Mouse (Mus musculus): ENCODE results near the gene Midn. TPM values are rescaled to one million over a fixed set of nuclear protein-coding genes. Genes with fewer than 3 reads are reported as not detected.
A peak's percentile ranks its signal among the peaks of the same experiment; 100 is the strongest.

Gene Midn
- polyA plus RNA-seq, 1 experiment from 2014 or later, result 18.6 TPM

DNA sequence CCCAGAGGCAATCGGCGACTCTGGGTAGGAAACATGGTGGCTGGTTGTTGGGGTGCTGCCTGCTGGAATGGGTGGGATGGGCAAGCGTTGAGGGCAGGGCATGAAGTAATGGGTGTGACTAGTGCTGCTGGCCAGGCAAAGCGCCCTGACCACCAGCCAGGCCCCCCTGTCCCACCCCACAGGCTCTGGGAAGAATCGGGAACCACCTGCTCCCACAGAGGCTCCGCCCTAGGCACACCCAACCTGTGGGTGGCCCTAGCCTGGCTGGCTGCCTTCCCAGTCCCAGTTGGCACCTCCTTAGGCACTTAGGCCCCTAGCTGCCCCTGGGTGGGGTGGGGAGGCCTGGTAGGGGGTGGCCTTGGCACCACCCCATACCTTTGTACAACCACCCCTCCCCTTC is 2.2 kb upstream of the Midn start:
- 84% methylated on average over 6 of the region's 6 CpGs for WGBS
- DNase-seq (ENCODE audit: low spot score) (no peak), ATAC-seq (replicated peaks; ENCODE audit: low FRiP score, low read depth) (no peak)
- Histone ChIP-seq H3K27me3 (ENCODE audit: insufficient read depth, low read length) (no peaks in the 10 kb centered on the region), H3K4me3 (replicated peaks; ENCODE audit: low read depth, low read length) (no peak overlapping the region), H3K4me1 (replicated peaks; ENCODE audit: insufficient read depth, low read length) (peaks cover 16% of the 10 kb centered on the region), H3K4me2 (ENCODE audit: low read length) (no peak overlapping the region), H3K27ac (peak overlapping the region; percentile 100), H3K9me3 (replicated peaks; ENCODE audit: low read length) (no peaks in the 10 kb centered on the region), H3K9ac (ENCODE audit: low read depth, low read length) (no peak overlapping the region), H3K36me3 (ENCODE audit: insufficient read depth, low read length) (peaks cover 28% of the 10 kb centered on the region)
- no peak for TF ChIP-seq CTCF (IDR thresholded peaks at IDR 0.05; ENCODE audit: low read depth)

DNA sequence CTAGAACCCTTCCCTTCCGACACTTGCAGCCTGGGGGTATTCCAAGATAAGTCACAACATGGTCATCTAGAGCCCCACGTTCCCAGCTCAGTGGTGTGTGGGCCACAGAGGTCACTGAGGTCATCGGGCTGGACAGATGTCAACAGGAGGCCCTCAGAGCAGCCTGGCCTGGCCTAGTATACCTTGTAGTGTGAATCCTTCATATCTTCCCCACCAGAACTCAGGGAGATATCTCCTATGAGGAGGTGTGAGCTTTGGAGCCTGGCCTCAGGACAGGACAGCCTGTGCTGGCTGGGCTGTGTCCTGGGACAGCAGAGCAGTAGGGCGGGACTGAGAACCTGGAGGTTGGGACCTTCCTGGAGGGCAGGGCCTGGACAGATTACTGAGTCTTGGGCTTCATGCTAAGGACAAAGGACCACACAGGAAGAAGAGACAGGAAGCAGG is 1.5 kb upstream of the Midn start:
- DNase-seq (ENCODE audit: low spot score) (no peak), ATAC-seq (replicated peaks; ENCODE audit: low FRiP score, low read depth) (no peak)
- Histone ChIP-seq H3K4me2 (ENCODE audit: low read length) (no peak overlapping the region), H3K27me3 (ENCODE audit: insufficient read depth, low read length) (no peaks in the 10 kb centered on the region), H3K4me1 (replicated peaks; ENCODE audit: insufficient read depth, low read length) (peaks cover 16% of the 10 kb centered on the region), H3K27ac (peak overlapping the region; percentile 100), H3K9me3 (replicated peaks; ENCODE audit: low read length) (no peaks in the 10 kb centered on the region), H3K4me3 (replicated peaks; ENCODE audit: low read depth, low read length) (no peak overlapping the region), H3K9ac (ENCODE audit: low read depth, low read length) (0 out of 2 replicates have a peak overlapping the region, but pooled peaks have one; percentile 0), H3K36me3 (ENCODE audit: insufficient read depth, low read length) (peaks cover 28% of the 10 kb centered on the region)
- WGBS, result 71% methylated on average over 4 of the region's 4 CpGs
- TF ChIP-seq CTCF (IDR thresholded peaks at IDR 0.05; ENCODE audit: low read depth), result no peak

DNA sequence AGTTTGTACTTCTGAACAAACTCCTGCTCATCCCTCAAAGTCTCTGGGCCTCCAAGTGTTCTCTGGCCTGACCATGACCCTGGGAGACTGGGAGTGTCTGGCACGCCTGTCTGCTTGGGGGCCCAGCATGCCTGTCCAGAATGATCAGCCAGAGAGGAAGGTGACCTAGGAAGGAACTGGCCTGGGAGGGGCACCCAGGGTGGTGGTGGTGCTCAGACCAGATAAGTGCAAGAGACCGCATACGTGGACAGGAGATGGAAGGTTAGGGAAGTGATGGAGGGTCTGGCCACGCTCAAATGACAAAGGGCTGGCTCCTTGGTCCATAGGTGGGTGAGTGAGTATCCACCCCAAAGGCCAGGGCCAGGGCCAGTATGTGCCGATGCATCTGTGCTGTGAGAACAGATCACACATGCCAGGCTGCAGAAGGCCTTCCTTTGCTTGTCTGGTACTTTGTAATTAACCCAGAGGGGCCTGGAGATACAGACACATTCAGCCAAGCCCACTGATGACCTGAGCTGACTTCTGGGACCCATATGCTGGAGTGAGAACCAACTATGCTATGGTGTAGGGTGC is 840 bp upstream of the Midn start:
- TF ChIP-seq CTCF (IDR thresholded peaks at IDR 0.05; ENCODE audit: low read depth), result no peak
- Histone ChIP-seq H3K27me3 (ENCODE audit: insufficient read depth, low read length) (no peaks in the 10 kb centered on the region), H3K4me2 (ENCODE audit: low read length) (peak overlapping the region; percentile 58; the same call in 1 of the 2 replicates), H3K9ac (ENCODE audit: low read depth, low read length) (peak overlapping the region; percentile 77; the same call in 1 of the 2 replicates), H3K4me3 (replicated peaks; ENCODE audit: low read depth, low read length) (peak overlapping the region; percentile 99; the same call in 1 of the 2 replicates), H3K9me3 (replicated peaks; ENCODE audit: low read length) (no peaks in the 10 kb centered on the region), H3K4me1 (replicated peaks; ENCODE audit: insufficient read depth, low read length) (peaks cover 19% of the 10 kb centered on the region), H3K27ac (peak overlapping the region; percentile 100), H3K36me3 (ENCODE audit: insufficient read depth, low read length) (peaks cover 28% of the 10 kb centered on the region)
- no peak for ATAC-seq (replicated peaks; ENCODE audit: low FRiP score, low read depth)
- DNase-seq (ENCODE audit: low spot score), result no peak
- WGBS, result 63% methylated on average over 5 of the region's 5 CpGs

DNA sequence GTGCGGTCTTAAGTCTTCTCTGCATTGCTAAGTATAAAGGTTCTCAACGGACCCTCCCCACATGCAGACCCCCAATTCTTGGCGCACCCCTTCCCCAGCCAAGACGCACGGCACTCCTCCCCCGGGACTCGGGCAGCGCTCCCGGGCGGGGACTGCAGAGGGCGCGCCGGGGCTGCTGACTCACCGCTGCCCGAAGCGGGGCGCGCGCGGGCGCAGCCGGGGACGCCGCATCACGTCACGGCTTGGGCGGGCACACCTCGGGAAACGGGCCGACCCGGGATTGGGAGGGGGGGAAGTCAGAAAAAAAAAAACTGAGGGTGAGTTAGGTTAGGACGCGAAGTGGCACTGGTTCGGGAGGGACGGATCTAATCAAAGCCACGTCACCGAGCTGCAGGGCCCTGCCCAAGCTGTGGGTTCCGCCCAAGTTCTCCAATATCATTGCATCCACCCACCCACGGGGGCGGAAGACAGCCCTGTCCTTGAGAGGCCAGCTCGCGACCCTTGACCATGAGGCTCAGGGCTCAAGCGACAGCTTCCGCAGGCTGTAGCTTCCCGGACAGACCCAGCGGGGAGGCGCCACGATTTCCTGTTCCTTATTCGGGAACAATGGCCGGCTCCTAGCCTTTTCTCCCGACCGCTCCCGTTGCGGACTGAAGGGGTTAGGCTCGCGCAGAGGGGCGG is 678 bp downstream of the Midn start:
- Histone ChIP-seq H3K4me3 (replicated peaks; ENCODE audit: low read depth, low read length) (peak overlapping the region; percentile 99), H3K9ac (ENCODE audit: low read depth, low read length) (peak overlapping the region; percentile 77), H3K36me3 (ENCODE audit: insufficient read depth, low read length) (peaks cover 38% of the 10 kb centered on the region), H3K9me3 (replicated peaks; ENCODE audit: low read length) (no peaks in the 10 kb centered on the region), H3K4me2 (ENCODE audit: low read length) (peak overlapping the region; percentile 58), H3K4me1 (replicated peaks; ENCODE audit: insufficient read depth, low read length) (peaks cover 31% of the 10 kb centered on the region; the same call in 1 of the 2 replicates), H3K27ac (peak overlapping the region; percentile 100), H3K27me3 (ENCODE audit: insufficient read depth, low read length) (no peaks in the 10 kb centered on the region)
- DNase-seq (ENCODE audit: low spot score) (peak; percentile 95), ATAC-seq (replicated peaks; ENCODE audit: low FRiP score, low read depth) (peak; percentile 45)
- peak; percentile 67 for TF ChIP-seq CTCF (IDR thresholded peaks at IDR 0.05; ENCODE audit: low read depth)
- under 1% methylated on average over 57 of the region's 57 CpGs for WGBS

DNA sequence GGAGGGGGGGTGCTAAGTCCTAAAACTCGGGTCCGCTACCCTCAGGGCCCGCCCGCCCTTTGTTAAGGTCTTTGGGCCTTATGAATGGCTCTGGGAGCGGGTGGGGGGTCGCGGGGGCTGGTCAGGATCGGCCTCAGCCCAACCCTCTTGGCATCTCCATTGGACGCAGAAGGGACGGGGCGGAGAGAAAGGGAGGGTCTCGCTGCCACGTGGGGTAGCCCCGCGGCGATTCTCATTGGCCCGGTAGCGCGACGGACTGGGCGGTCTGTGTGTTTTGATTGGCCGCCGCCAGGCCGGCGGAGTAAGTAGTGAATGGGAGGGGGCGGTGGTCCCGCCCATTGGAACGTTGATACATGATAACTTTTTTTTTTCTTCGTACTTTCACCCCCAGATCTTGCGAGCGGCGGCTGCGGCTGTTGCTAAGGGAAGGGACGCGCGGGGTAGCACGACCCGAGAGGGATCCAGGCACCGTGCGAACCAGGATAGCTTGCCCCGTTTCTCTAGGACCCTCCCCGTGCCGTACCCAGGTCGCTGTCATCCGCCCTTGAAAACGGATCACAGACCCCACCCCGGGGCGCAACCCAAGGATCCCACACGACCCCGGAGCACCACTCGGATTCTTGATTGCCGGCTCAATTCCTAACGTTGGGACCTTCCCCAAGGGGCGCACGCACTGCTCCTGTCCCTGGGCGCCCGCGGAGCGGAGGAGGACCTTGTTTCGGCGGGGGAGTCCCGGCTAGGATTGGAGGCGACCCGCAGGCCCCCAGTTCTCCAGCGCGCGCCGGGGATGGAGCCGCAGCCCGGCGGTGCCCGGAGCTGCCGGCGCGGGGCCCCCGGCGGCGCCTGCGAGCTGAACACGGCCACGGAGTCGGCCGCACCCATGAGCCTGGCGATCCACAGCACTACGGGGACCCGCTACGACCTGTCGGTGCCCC is 1.5 kb downstream of the Midn start:
- H3K27ac ChIP-seq, result peak overlapping the region; percentile 100
- peak overlapping the region; percentile 98 for H3K9ac ChIP-seq (ENCODE audit: low read depth, low read length)
- DNase-seq (ENCODE audit: low spot score), result peak; percentile 99
- H3K9me3 ChIP-seq (replicated peaks; ENCODE audit: low read length), result no peaks in the 10 kb centered on the region
- TF ChIP-seq CTCF (IDR thresholded peaks at IDR 0.05; ENCODE audit: low read depth), result no peak
- 1% methylated on average over 78 of the region's 88 CpGs for WGBS
- peak overlapping the region; percentile 99 for H3K4me3 ChIP-seq (replicated peaks; ENCODE audit: low read depth, low read length)
- peaks cover 38% of the 10 kb centered on the region for H3K36me3 ChIP-seq (ENCODE audit: insufficient read depth, low read length)
- H3K4me2 ChIP-seq (ENCODE audit: low read length), result peak overlapping the region; percentile 69
- peaks cover 39% of the 10 kb centered on the region; the same call in 1 of the 2 replicates for H3K4me1 ChIP-seq (replicated peaks; ENCODE audit: insufficient read depth, low read length)
- H3K27me3 ChIP-seq (ENCODE audit: insufficient read depth, low read length), result no peaks in the 10 kb centered on the region
- ATAC-seq (replicated peaks; ENCODE audit: low FRiP score, low read depth), result peak; percentile 70

Data from kidney, postnatal 0 days (tissue).